Mouse (Mus musculus): ENCODE results near the gene Tnfaip6. TPM values are rescaled to one million over a fixed set of nuclear protein-coding genes. Genes with fewer than 3 reads are reported as not detected.
"Not testable (repeated sequence)": the region's sequence is repeated elsewhere in the genome, so short reads cannot be mapped to it uniquely, and the experiment has no call there.

Tnfaip6 gene
- 1 to 10 TPM in 1 of 2 experiments, under 1 TPM in 1; 0.59 to 1.2 TPM for total RNA-seq (2021)
- long read RNA-seq, experiment 1, partial matches to known transcripts: 0 of 1 reads
- long read RNA-seq, experiment 1, other reads (novel, unspliced or antisense): 0 of 1 reads
- long read RNA-seq, experiment 2, partial matches to known transcripts: 0 of 1 reads
- long read RNA-seq, experiment 2, other reads (novel, unspliced or antisense): 0 of 1 reads

DNA sequence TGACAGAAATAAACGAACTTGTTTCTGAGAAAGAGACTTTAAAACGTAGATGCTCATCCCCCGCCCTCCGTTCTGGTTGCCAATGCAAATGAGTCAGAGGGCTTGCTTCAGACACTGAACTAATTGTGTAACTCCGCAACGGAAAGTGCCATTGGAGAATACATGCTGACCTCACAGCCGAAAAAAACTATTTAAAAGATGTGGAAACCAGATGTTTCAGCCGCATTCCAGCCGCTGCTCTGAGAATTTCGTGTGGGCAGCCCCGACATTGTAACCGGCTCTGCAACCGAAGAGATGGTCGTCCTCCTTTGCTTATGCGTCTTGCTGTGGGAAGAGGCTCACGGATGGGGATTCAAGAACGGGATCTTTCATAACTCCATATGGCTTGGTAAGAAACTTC lies at the start of gene Tnfaip6:
TSS of gene Tnfaip6 (plus strand) at position 128 of the 400 bp plus-strand sequence.
- H3K4me3 ChIP-seq: peak within 1 kb of the TSS; percentile 66
- H3K27ac ChIP-seq: peak within 1 kb of the TSS; percentile 76
- intact Hi-C loops (cut with DNase I): loop anchor here (5.0 kb wide), 1 partner anchor 56 kb away; no protein-coding TSS in a partner anchor
- peak; percentile 68 for DNase-seq
- TF ChIP-seq CTCF (IDR thresholded peaks at IDR 0.05): no peak

DNA sequence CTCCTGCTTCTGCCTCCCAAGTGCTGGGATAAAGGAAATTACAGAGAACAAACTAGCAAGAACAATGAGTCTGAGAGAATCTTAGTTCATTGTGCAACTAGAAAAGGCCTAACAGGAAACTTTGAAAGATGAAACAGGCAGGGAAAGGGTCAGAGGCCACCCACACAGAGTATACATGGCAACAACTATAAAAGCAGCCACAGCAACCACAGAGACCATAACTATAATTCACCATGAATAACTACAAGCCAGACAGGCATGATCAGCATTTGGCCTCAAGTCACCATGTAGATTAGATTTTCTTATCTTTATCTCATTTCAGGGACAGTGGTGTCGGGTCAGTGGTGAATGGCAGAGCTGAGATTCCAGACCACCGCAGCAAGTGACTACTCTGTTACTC lies 48.2 kb upstream of the Tnfaip6 start:
- intact Hi-C loops (cut with DNase I): no loop called here
- Histone ChIP-seq H3K27ac (no peak overlapping the region), H3K4me3 (no peak overlapping the region)
- TF ChIP-seq CTCF (IDR thresholded peaks at IDR 0.05): no peak
- no peak for DNase-seq

DNA sequence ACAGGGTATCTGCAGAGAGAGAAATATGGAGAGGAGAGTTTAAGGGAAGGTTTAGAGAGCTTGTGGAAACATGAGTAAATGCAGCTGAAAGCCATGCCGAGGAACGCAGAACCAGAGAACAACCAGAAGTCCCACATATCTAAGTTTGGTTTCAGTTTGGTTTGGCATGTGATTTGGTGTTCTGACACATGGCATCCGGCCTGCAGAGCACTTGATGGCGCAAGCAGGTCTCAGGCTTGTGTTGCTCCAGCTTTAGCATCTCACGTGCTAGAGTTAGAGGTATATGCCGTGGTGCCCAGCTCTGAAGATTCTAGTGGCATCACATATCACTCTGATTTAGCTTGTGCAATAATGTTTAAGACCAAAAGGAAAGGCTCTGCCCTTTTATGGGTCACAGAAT lies 46.4 kb upstream of the Tnfaip6 start:
- intact Hi-C loops (cut with DNase I): no loop called here
- no peak overlapping the region for H3K4me3 ChIP-seq
- no peak for DNase-seq
- no peak overlapping the region for H3K27ac ChIP-seq
- no peak for TF ChIP-seq CTCF (IDR thresholded peaks at IDR 0.05)

DNA sequence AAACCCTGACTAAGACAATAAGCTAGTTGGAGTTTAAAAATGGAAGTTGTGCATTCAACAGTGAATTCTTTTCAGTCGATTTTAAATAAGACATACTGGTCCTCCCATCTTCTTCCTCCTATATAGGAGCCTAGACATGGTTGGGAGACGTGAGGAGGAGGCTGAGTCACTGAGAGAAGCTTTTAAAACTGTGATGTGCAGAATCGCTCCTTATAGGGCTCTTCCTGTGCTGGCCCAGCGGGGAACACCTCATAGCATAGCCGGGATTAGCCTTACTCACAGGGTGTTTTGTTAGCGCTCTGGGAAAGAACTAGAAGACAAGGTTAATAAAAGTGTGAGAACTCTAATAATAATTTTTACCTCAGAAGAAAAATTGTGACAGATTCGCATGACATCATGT lies 37.8 kb upstream of the Tnfaip6 start:
- Histone ChIP-seq H3K4me3 (no peak overlapping the region), H3K27ac (no peak overlapping the region)
- no peak for TF ChIP-seq CTCF (IDR thresholded peaks at IDR 0.05)
- intact Hi-C loops (cut with DNase I): no loop called here
- no peak for DNase-seq

DNA sequence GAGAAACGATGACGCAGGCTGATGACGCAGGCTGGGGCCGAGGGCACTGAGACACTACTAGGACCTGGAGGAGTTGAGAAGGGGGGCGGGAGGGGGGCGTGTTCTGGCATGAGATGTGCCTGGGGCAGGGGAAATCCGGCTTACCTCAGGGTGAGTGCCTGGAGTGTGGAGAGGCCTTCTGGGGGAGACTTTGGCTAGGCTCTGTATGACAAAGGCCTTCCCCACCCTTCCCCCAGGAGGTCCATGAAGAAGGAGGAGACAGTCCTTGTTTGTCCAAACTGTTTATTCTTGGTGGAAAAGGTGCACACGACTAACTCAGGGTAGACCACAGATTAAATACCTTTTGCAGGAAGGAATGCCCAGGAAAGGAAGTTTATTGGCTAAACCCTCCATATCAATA lies 36.3 kb upstream of the Tnfaip6 start:
- Histone ChIP-seq H3K27ac (no peak overlapping the region), H3K4me3 (no peak overlapping the region)
- TF ChIP-seq CTCF (IDR thresholded peaks at IDR 0.05): no peak
- DNase-seq: no peak
- intact Hi-C loops (cut with DNase I): no loop called here

DNA sequence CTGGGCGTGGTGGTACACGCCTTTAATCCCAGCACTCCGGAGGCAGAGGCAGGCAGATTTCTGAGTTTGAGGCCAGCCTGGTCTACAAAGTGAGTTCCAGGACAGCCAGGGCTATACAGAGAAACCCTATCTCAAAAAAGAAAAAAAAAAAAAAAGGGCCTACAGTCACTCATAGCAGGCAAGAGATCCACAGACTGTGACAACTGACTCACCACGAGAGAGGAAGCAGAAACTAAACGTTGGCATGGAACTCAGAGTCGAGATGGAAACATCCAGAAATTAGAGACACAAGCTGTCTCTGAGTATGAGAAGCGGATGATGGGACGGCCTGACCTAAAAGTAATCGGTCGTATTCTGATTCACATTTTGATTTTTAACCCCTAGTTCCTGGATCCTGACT lies 35.5 kb upstream of the Tnfaip6 start:
- H3K4me3 ChIP-seq; DNase-seq; intact Hi-C loops (cut with DNase I); H3K27ac ChIP-seq: not testable (repeated sequence)

DNA sequence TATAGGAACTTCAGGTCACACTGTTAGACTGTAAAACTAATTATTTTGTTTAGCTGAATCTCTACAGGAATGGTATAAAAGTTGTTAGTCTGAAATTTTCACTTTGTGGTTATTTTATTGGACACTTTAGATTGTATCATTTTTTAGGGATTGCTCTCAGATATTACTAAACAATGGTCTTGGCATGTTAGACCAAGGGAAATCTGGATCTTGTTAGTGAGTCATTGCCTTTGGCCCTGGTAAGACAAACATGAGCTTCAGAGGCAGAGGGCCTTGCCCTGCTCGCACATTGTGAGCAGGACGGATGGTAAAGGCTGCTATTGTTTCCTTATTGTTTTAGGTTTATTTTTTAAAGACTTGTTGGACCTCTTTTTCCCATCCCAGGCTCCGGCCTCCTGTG lies 31.4 kb upstream of the Tnfaip6 start:
- Histone ChIP-seq H3K27ac (no peak overlapping the region), H3K4me3 (no peak overlapping the region)
- no peak for DNase-seq
- intact Hi-C loops (cut with DNase I): no loop called here
- TF ChIP-seq CTCF (IDR thresholded peaks at IDR 0.05): no peak

DNA sequence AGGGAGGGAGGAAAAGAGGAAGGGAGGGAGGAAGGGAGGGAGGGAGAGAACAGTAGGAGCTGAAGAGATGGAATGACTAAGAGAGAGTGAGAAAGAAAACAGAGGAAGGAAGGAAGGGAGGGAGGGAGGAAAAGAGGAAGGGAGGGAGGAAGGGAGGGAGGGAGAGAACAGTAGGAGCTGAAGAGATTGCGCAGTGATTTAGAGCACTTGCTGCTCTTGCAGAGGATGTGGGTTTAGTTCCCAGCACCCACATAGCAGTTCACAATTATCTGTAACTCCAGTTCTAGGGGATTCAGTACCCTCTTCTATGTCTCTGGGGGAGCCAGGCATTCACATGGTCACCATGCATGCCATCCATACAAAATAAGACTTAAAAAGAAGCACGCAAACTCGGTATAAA lies 26.0 kb upstream of the Tnfaip6 start:
- intact Hi-C loops (cut with DNase I); H3K4me3 ChIP-seq; DNase-seq; H3K27ac ChIP-seq: not testable (repeated sequence)

DNA sequence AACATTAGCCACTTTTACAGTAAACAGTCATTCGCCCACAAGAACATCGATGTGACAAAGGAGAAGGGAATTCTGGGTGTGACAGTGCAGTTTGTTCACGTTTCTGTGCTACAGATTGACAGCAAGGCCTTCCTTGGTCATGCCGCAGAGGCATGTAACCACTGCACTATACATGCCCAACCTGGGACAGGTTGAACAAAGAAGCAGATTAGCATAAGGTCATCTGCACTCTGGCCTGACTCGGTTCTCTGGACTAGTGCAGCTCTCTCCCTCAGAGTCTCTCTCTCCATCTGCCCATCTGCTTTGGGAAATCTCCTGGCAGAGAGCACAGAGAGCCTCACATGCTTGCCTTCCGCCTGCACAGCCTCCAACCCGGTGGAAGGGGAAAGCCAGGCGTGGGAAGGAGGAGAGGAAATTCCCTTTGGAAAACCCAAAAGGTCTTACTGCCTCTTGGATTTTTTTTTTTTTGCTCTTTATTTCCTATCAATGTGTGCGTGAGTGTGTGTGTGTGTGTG lies 24.4 kb upstream of the Tnfaip6 start:
- intact Hi-C loops (cut with DNase I): no loop called here
- TF ChIP-seq CTCF (IDR thresholded peaks at IDR 0.05): no peak
- H3K27ac ChIP-seq: no peak overlapping the region
- peak; percentile 47 for DNase-seq
- no peak overlapping the region for H3K4me3 ChIP-seq

DNA sequence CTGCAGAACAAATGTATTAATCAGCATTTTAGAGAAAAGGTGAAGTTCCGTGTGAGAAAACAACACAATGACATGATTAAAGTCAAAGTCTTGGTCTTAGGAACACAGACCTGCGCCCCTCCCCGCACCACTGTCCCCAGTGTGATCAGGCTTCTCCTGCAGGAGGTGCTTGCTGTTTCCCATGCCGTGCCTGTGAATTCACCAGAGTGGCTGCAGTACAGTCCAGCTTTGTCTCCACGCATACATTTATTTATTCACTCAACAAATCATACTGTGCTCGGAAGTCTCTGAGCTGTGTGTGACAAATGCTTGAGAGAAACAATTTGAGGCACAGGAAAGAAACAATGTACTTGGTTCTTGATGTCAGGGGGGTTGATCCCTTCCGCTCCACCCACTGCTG lies 21.4 kb upstream of the Tnfaip6 start:
- Histone ChIP-seq H3K27ac (no peak overlapping the region), H3K4me3 (no peak overlapping the region)
- intact Hi-C loops (cut with DNase I): no loop called here
- TF ChIP-seq CTCF (IDR thresholded peaks at IDR 0.05): no peak
- no peak for DNase-seq

DNA sequence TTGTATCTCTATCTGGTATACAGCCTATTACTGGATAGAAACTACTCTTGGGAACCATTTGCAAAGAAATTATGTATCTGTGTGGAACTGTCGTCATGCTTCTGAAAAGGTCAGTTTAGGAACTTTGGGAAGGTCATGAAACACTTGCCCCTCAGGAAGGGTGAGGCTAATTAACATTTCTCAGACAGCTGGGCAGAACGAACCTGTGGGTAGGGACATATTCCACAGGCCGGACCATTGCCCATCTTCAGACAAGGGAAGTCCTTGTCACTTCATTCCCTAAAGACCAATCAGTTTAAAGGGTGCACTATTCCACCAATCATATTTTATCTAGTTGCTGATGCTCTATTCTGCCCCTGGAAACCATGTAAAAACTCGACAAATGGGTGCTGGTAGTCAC lies 10.7 kb upstream of the Tnfaip6 start:
- intact Hi-C loops (cut with DNase I): no loop called here
- no peak for DNase-seq
- no peak overlapping the region for H3K4me3 ChIP-seq
- H3K27ac ChIP-seq: no peak overlapping the region
- TF ChIP-seq CTCF (IDR thresholded peaks at IDR 0.05): no peak

DNA sequence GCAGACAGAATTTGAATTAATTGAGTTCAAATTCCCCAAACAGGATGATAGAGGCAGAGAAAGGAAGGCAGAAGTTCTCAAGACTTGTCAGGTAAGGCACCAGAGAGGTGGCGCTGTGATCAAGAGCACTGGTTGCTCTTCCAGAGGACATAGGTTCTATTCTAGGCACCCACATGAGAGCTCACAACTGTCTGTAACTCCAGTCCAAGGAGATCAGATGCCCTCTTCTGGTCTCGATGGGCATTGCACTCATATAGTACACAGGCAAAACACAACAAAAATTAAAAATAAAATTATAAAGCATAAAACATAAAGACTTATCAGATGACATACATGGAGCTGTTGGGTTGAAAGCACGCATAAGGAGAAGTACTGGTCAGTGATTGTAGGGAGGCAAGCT lies 8.4 kb upstream of the Tnfaip6 start:
- TF ChIP-seq CTCF (IDR thresholded peaks at IDR 0.05): peak; percentile 40
- Histone ChIP-seq H3K27ac (no peak overlapping the region), H3K4me3 (no peak overlapping the region)
- no peak for DNase-seq
- intact Hi-C loops (cut with DNase I): no loop called here

DNA sequence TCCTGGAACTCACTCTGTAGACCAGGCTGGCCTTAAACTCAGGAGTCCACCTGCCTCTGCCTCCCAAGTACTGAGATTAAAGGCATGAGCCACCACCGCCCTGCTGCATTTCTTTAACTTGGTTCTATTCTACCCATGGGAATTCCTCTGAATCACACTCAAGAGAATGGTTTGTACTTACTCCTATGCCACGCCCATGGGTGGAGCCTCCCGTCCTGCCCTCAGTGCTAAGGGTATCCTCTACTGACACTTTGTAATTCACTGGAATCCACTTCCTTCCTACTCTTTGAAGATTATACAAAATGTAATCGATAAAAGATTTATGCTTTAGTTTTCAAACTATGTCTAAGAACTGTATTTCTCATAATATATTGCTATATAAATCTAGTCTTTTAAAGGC lies 6.3 kb upstream of the Tnfaip6 start:
- no peak overlapping the region for H3K27ac ChIP-seq
- intact Hi-C loops (cut with DNase I): no loop called here
- H3K4me3 ChIP-seq: no peak overlapping the region
- DNase-seq: no peak
- TF ChIP-seq CTCF (IDR thresholded peaks at IDR 0.05): no peak

DNA sequence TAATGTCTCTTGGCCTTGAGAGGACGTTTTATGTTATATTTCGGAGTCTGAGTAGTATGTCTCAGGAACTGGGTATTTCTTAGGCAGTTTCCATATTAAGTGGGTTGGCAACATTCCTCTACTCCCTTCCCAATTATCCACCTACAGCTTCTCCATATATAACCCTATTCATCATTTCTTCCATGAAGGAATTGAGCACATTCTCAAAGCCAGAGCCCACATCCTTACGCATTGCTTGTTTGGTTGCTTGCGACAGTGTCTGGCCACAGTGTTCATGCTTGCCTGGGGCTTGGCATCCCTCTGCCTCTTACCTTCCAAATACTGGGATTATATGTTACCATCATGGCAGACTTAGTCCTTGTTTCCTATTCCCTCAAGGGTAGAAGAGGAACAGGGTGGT lies 3.2 kb upstream of the Tnfaip6 start:
- TF ChIP-seq CTCF (IDR thresholded peaks at IDR 0.05): no peak
- intact Hi-C loops (cut with DNase I): no loop called here
- H3K4me3 ChIP-seq: no peak overlapping the region
- DNase-seq: no peak
- no peak overlapping the region for H3K27ac ChIP-seq

Data from gastrocnemius, adult 2 months (tissue).